Mouse (Mus musculus) forebrain, embryonic 14.5 days (tissue): ENCODE measurements around the gene Ahdc1. TPM values are rescaled to one million over a fixed set of nuclear protein-coding genes. Genes with fewer than 3 reads are reported as not detected.
A peak's percentile ranks its signal among the peaks of the same experiment; 100 is the strongest.

Source experiments
- ATAC-seq: fragments of 200-750 bp; cut with Nextera tagmentation; 2 replicates; pipeline ENCODE4 v1.8.0; 2017; ENCODE audit warnings: mild to moderate bottlenecking, moderate library complexity
- DNase-seq: peaks from one replicate; pipeline ENCODE4 v3.0.0-alpha.2; 2015; ENCODE audit warnings: low spot score
- H3K27ac ChIP-seq: fragments of 300-500 bp; sonication (generic); 2 replicates; pipeline ENCODE4 v1.5.1; 2014; ENCODE audit warnings: low read depth, mild to moderate bottlenecking, control low read depth, low read length, moderate library complexity
- H3K27me3 ChIP-seq: fragments of 300-500 bp; sonication (generic); replicated peaks from 2 replicates; pipeline ENCODE4 v1.6.1; 2014; ENCODE audit warnings: low read length, control low read depth, mixed read lengths; ENCODE audit not compliant: control insufficient read depth, insufficient read depth
- H3K36me3 ChIP-seq: fragments of 300-500 bp; sonication (generic); 2 replicates; pipeline ENCODE4 v1.6.1; 2014; ENCODE audit warnings: low read length, control low read depth; ENCODE audit not compliant: control insufficient read depth, insufficient read depth
- H3K4me1 ChIP-seq: fragments of 300-500 bp; sonication (generic); 2 replicates; pipeline ENCODE4 v1.6.1; 2014; ENCODE audit warnings: antibody characterized with exemption, low read length, control low read depth; ENCODE audit not compliant: control insufficient read depth, insufficient read depth
- H3K4me2 ChIP-seq: fragments of 300-500 bp; sonication (generic); 2 replicates; pipeline ENCODE4 v1.6.1; 2014; ENCODE audit warnings: mild to moderate bottlenecking, control low read depth, low read length
- H3K4me3 ChIP-seq: fragments of 300-500 bp; sonication (generic); 2 replicates; pipeline ENCODE4 v1.5.1; 2014; ENCODE audit warnings: low read depth, low read length, control low read depth
- H3K9ac ChIP-seq: fragments of 300-500 bp; sonication (generic); 2 replicates; pipeline ENCODE4 v1.6.1; 2014; ENCODE audit warnings: mild to moderate bottlenecking, low read length, control low read depth, moderate library complexity
- H3K9me3 ChIP-seq: fragments of 300-500 bp; sonication (generic); replicated peaks from 2 replicates; pipeline ENCODE4 v1.6.1; 2016; ENCODE audit warnings: low read length, control low read depth, mixed read lengths; ENCODE audit not compliant: control insufficient read depth
- WGBS: fragments of 180-500 bp; shearing (Covaris S2); extraction: QIAGEN DNeasy Blood & Tissue Kit; methylation state at CpG from one replicate; pipeline ENCODE4 v1.1.7; 2014; 5-methylcytosine and 5-hydroxymethylcytosine counted together
- polyA plus RNA-seq: library from polyadenylated mRNA; unstranded; fragments of >200 nt; fragmentation: Nextera tagmentation; extraction: Ambion mirVana; gene quantifications from 2 replicates; pipeline ENCODE4 v1.2.1, GENCODE M21; 2014

The Ahdc1 gene
- polyA plus RNA-seq, 1 experiment from 2014 or later, result 8.6 TPM

GRCm38 (mm10) chr4:133026826-133027375 is 15.8 kb downstream of the Ahdc1 start:
- H3K4me2 ChIP-seq, result no peak overlapping the region
- no peak overlapping the region for H3K9ac ChIP-seq
- no peaks in the 10 kb centered on the region for H3K9me3 ChIP-seq
- DNase-seq (no peak), ATAC-seq (no peak)
- H3K27me3 ChIP-seq, result no peaks in the 10 kb centered on the region
- 0 out of 2 replicates have a peak overlapping the region, but pooled peaks have one; percentile 15 for H3K27ac ChIP-seq
- 15% methylated on average over 2 of the region's 2 CpGs for WGBS
- no peak overlapping the region for H3K4me3 ChIP-seq
- H3K36me3 ChIP-seq, result peaks cover 8% of the 10 kb centered on the region; the same call in 1 of the 2 replicates
- peaks cover 50% of the 10 kb centered on the region for H3K4me1 ChIP-seq

GRCm38 (mm10) chr4:133027721-133028120 is 16.7 kb downstream of the Ahdc1 start:
- no peaks in the 10 kb centered on the region for H3K27me3 ChIP-seq
- no peak overlapping the region for H3K4me3 ChIP-seq
- H3K9me3 ChIP-seq, result no peaks in the 10 kb centered on the region
- H3K9ac ChIP-seq, result no peak overlapping the region
- H3K4me2 ChIP-seq, result no peak overlapping the region
- H3K36me3 ChIP-seq, result peaks cover 8% of the 10 kb centered on the region; the same call in 1 of the 2 replicates
- 56% methylated on average over 10 of the region's 10 CpGs for WGBS
- H3K27ac ChIP-seq, result no peak overlapping the region
- DNase-seq (no peak), ATAC-seq (no peak)
- peaks cover 42% of the 10 kb centered on the region for H3K4me1 ChIP-seq

GRCm38 (mm10) chr4:133028193-133028592 is 17.1 kb downstream of the Ahdc1 start:
- no peak for ATAC-seq
- Histone ChIP-seq H3K9ac (no peak overlapping the region), H3K4me3 (no peak overlapping the region), H3K9me3 (no peaks in the 10 kb centered on the region), H3K4me2 (no peak overlapping the region), H3K27me3 (no peaks in the 10 kb centered on the region), H3K4me1 (peaks cover 37% of the 10 kb centered on the region), H3K36me3 (peaks cover 8% of the 10 kb centered on the region; the same call in 1 of the 2 replicates), H3K27ac (no peak overlapping the region)
- no peak for DNase-seq
- WGBS, result 90% methylated on average over 6 of the region's 6 CpGs

- H3K36me3 ChIP-seq, result peaks cover 9% of the 10 kb centered on the region; the same call in 1 of the 2 replicates
- DNase-seq (no peak), ATAC-seq (no peak)
- H3K27me3 ChIP-seq, result no peaks in the 10 kb centered on the region
- 93% methylated on average over 6 of the region's 6 CpGs for WGBS
- H3K9ac ChIP-seq, result no peak overlapping the region
- no peak overlapping the region for H3K27ac ChIP-seq
- no peak overlapping the region for H3K4me2 ChIP-seq
- no peaks in the 10 kb centered on the region for H3K9me3 ChIP-seq
- no peak overlapping the region for H3K4me3 ChIP-seq
- H3K4me1 ChIP-seq, result peaks cover 30% of the 10 kb centered on the region
Observed at GRCm38 (mm10) chr4:133028875-133029274, 17.8 kb downstream of the Ahdc1 start.

GRCm38 (mm10) chr4:133032410-133033095 is 21.5 kb downstream of the Ahdc1 start:
- 92% methylated on average over 8 of the region's 8 CpGs for WGBS
- no peak for ATAC-seq
- no peak overlapping the region for H3K27ac ChIP-seq

GRCm38 (mm10) chr4:133034478-133034877 is 23.4 kb downstream of the Ahdc1 start:
- DNase-seq, result no peak
- H3K9ac ChIP-seq, result no peak overlapping the region

More at GRCm38 (mm10) chr4:133032410-133033095, 21.5 kb downstream of the Ahdc1 start:
- H3K9me3 ChIP-seq, result no peaks in the 10 kb centered on the region
- H3K36me3 ChIP-seq, result peaks cover 12% of the 10 kb centered on the region; the same call in 1 of the 2 replicates
- H3K4me2 ChIP-seq, result no peak overlapping the region
- H3K4me1 ChIP-seq, result no peaks in the 10 kb centered on the region
- no peak for DNase-seq
- H3K4me3 ChIP-seq, result no peak overlapping the region
- H3K9ac ChIP-seq, result no peak overlapping the region
- H3K27me3 ChIP-seq, result 0 out of 2 replicates have a peak, but pooled peaks cover 7% of the 10 kb centered on the region

GRCm38 (mm10) chr4:133035446-133035845 is 24.4 kb downstream of the Ahdc1 start:
- 95% methylated on average over 1 of the region's 1 CpGs for WGBS
- ATAC-seq, result no peak

More at GRCm38 (mm10) chr4:133034478-133034877, 23.4 kb downstream of the Ahdc1 start:
- Histone ChIP-seq H3K9me3 (no peaks in the 10 kb centered on the region), H3K27ac (no peak overlapping the region), H3K4me1 (peaks cover 16% of the 10 kb centered on the region), H3K27me3 (0 out of 2 replicates have a peak, but pooled peaks cover 13% of the 10 kb centered on the region), H3K4me2 (no peak overlapping the region), H3K36me3 (0 out of 2 replicates have a peak, but pooled peaks cover 6% of the 10 kb centered on the region), H3K4me3 (no peak overlapping the region)
- no peak for ATAC-seq
- 87% methylated on average over 10 of the region's 10 CpGs for WGBS

GRCm38 (mm10) chr4:133035946-133036345 is 24.9 kb downstream of the Ahdc1 start:
- no peak overlapping the region for H3K4me2 ChIP-seq
- no peak for ATAC-seq
- H3K27me3 ChIP-seq, result 0 out of 2 replicates have a peak, but pooled peaks cover 19% of the 10 kb centered on the region

More at GRCm38 (mm10) chr4:133035446-133035845, 24.4 kb downstream of the Ahdc1 start:
- Histone ChIP-seq H3K4me2 (no peak overlapping the region), H3K4me3 (no peak overlapping the region), H3K27ac (no peak overlapping the region), H3K4me1 (peaks cover 21% of the 10 kb centered on the region), H3K9me3 (no peaks in the 10 kb centered on the region), H3K9ac (no peak overlapping the region), H3K36me3 (0 out of 2 replicates have a peak, but pooled peaks cover 6% of the 10 kb centered on the region), H3K27me3 (0 out of 2 replicates have a peak, but pooled peaks cover 19% of the 10 kb centered on the region)
- no peak for DNase-seq

More at GRCm38 (mm10) chr4:133035946-133036345, 24.9 kb downstream of the Ahdc1 start:
- H3K27ac ChIP-seq, result no peak overlapping the region
- no peaks in the 10 kb centered on the region for H3K9me3 ChIP-seq
- H3K9ac ChIP-seq, result no peak overlapping the region
- H3K36me3 ChIP-seq, result 0 out of 2 replicates have a peak, but pooled peaks cover 6% of the 10 kb centered on the region
- WGBS, result 61% methylated on average over 3 of the region's 3 CpGs
- no peak overlapping the region for H3K4me3 ChIP-seq
- peaks cover 21% of the 10 kb centered on the region for H3K4me1 ChIP-seq
- no peak for DNase-seq
